Mouse (Mus musculus) hindbrain, embryonic 11.5 days (tissue): Measurements from ENCODE around the gene Dock4. TPM values are rescaled to one million over a fixed set of nuclear protein-coding genes. Genes with fewer than 3 reads are reported as not detected.

Experiments used
- ATAC-seq: fragments of 200-750 bp; cut with Nextera tagmentation; 2 replicates; pipeline ENCODE4 v1.8.0; 2017; ENCODE audit warnings: mild to moderate bottlenecking, moderate TSS enrichment, moderate library complexity; ENCODE audit not compliant: low FRiP score
- DNase-seq: peaks from one replicate; pipeline ENCODE4 v3.0.0-alpha.2; 2015; ENCODE audit warnings: low spot score
- H3K27ac ChIP-seq: fragments of 300-500 bp; sonication (generic); 2 replicates; pipeline ENCODE4 v1.5.1; 2014; ENCODE audit warnings: mild to moderate bottlenecking, low read depth, low read length
- H3K27me3 ChIP-seq: fragments of 300-500 bp; sonication (generic); 2 replicates; pipeline ENCODE4 v1.6.1; 2014; ENCODE audit warnings: mild to moderate bottlenecking, low read length, moderate library complexity, mixed read lengths; ENCODE audit not compliant: control insufficient read depth, insufficient read depth
- H3K36me3 ChIP-seq: fragments of 300-500 bp; sonication (generic); 2 replicates; pipeline ENCODE4 v1.6.1; 2014; ENCODE audit warnings: mild to moderate bottlenecking, low read length, moderate library complexity, mixed read lengths; ENCODE audit not compliant: control insufficient read depth, insufficient read depth
- H3K4me1 ChIP-seq: fragments of 300-500 bp; sonication (generic); replicated peaks from 2 replicates; pipeline ENCODE4 v1.6.1; 2014; ENCODE audit warnings: low read length, mixed read lengths; ENCODE audit not compliant: control insufficient read depth, insufficient read depth
- H3K4me2 ChIP-seq: fragments of 300-500 bp; sonication (generic); replicated peaks from 2 replicates; pipeline ENCODE4 v1.6.1; 2014; ENCODE audit warnings: mild to moderate bottlenecking, low read depth, low read length
- H3K4me3 ChIP-seq: fragments of 300-500 bp; sonication (generic); 2 replicates; pipeline ENCODE4 v1.5.1; 2014; ENCODE audit warnings: low read depth, low read length
- H3K9ac ChIP-seq: fragments of 300-500 bp; sonication (generic); 2 replicates; pipeline ENCODE4 v1.6.1; 2014; ENCODE audit warnings: low read depth, low read length
- H3K9me3 ChIP-seq: fragments of 300-500 bp; sonication (generic); 2 replicates; pipeline ENCODE4 v1.6.1; 2016; ENCODE audit warnings: low read length; ENCODE audit not compliant: control insufficient read depth
- WGBS: fragments of 180-500 bp; shearing (Covaris S2); extraction: QIAGEN DNeasy Blood & Tissue Kit; methylation state at CpG from one replicate; pipeline ENCODE4 v1.1.7; 2014; 5-methylcytosine and 5-hydroxymethylcytosine counted together
- polyA plus RNA-seq: library from polyadenylated mRNA; unstranded; fragments of >200 nt; fragmentation: Nextera tagmentation; extraction: Ambion mirVana; gene quantifications from 2 replicates; pipeline ENCODE4 v1.2.1, GENCODE M21; 2014

The Dock4 gene
- polyA plus RNA-seq, 1 experiment from 2014 or later: 29.4 TPM

- Histone ChIP-seq H3K9ac (no peak overlapping the region), H3K9me3 (no peaks in the 10 kb centered on the region), H3K4me3 (no peak overlapping the region), H3K27me3 (no peaks in the 10 kb centered on the region), H3K36me3 (no peaks in the 10 kb centered on the region), H3K27ac (no peak overlapping the region), H3K4me1 (no peaks in the 10 kb centered on the region), H3K4me2 (no peak overlapping the region)
- DNase-seq (no peak), ATAC-seq (no peak)
- WGBS: 70% methylated on average over 11 of the region's 11 CpGs
These were observed 26.1 kb downstream of the Dock4 start for GRCm38 (mm10) chr12:40471649-40472399.

- Histone ChIP-seq H3K4me1 (no peaks in the 10 kb centered on the region), H3K4me2 (no peak overlapping the region), H3K9me3 (no peaks in the 10 kb centered on the region), H3K4me3 (no peak overlapping the region), H3K27me3 (no peaks in the 10 kb centered on the region), H3K9ac (no peak overlapping the region), H3K27ac (no peak overlapping the region), H3K36me3 (no peaks in the 10 kb centered on the region)
- 54% methylated on average over 2 of the region's 2 CpGs for WGBS
- ATAC-seq: no peak
- no peak for DNase-seq
These were observed 28.0 kb downstream of the Dock4 start for GRCm38 (mm10) chr12:40473709-40474108.

GRCm38 (mm10) chr12:40477621-40478452 is 32.1 kb downstream of the Dock4 start:
- peak; percentile 62; the same call in 1 of the 2 replicates for ATAC-seq
- H3K9ac ChIP-seq: no peak overlapping the region
- WGBS: 42% methylated on average over 8 of the region's 8 CpGs
- DNase-seq: no peak
- H3K27me3 ChIP-seq: no peaks in the 10 kb centered on the region
- 0 out of 2 replicates have a peak overlapping the region, but pooled peaks have one; percentile 20 for H3K27ac ChIP-seq
- no peaks in the 10 kb centered on the region for H3K9me3 ChIP-seq
- H3K36me3 ChIP-seq: no peaks in the 10 kb centered on the region
- H3K4me3 ChIP-seq: no peak overlapping the region
- no peak overlapping the region for H3K4me2 ChIP-seq
- no peaks in the 10 kb centered on the region for H3K4me1 ChIP-seq

- 27% methylated on average over 3 of the region's 3 CpGs for WGBS
These were observed 38.5 kb downstream of the Dock4 start for GRCm38 (mm10) chr12:40484224-40484623.

GRCm38 (mm10) chr12:40485210-40485609 is 39.5 kb downstream of the Dock4 start:
- Histone ChIP-seq H3K9ac (no peak overlapping the region), H3K27me3 (no peaks in the 10 kb centered on the region), H3K36me3 (no peaks in the 10 kb centered on the region), H3K4me3 (no peak overlapping the region), H3K4me2 (no peak overlapping the region), H3K4me1 (no peaks in the 10 kb centered on the region), H3K9me3 (no peaks in the 10 kb centered on the region), H3K27ac (no peak overlapping the region)
- no peak for ATAC-seq
- 100% methylated on average over 1 of the region's 1 CpGs for WGBS
- no peak for DNase-seq

More at GRCm38 (mm10) chr12:40484224-40484623, 38.5 kb downstream of the Dock4 start:
- H3K9me3 ChIP-seq: no peaks in the 10 kb centered on the region
- H3K36me3 ChIP-seq: no peaks in the 10 kb centered on the region
- no peak overlapping the region for H3K27ac ChIP-seq
- H3K9ac ChIP-seq: no peak overlapping the region
- DNase-seq: no peak
- ATAC-seq: no peak
- H3K4me1 ChIP-seq: no peaks in the 10 kb centered on the region
- H3K27me3 ChIP-seq: no peaks in the 10 kb centered on the region
- H3K4me3 ChIP-seq: no peak overlapping the region
- H3K4me2 ChIP-seq: no peak overlapping the region

GRCm38 (mm10) chr12:40486047-40486837 is 40.5 kb downstream of the Dock4 start:
- H3K4me1 ChIP-seq: no peaks in the 10 kb centered on the region
- no peak for DNase-seq
- H3K36me3 ChIP-seq: no peaks in the 10 kb centered on the region
- WGBS: 57% methylated on average over 12 of the region's 12 CpGs
- no peaks in the 10 kb centered on the region for H3K9me3 ChIP-seq
- no peaks in the 10 kb centered on the region for H3K27me3 ChIP-seq
- no peak overlapping the region for H3K4me3 ChIP-seq
- no peak for ATAC-seq
- no peak overlapping the region for H3K27ac ChIP-seq
- H3K9ac ChIP-seq: no peak overlapping the region
- no peak overlapping the region for H3K4me2 ChIP-seq

GRCm38 (mm10) chr12:40496387-40496786 is 50.6 kb downstream of the Dock4 start:
- 74% methylated on average over 11 of the region's 11 CpGs for WGBS
- Histone ChIP-seq H3K9me3 (no peaks in the 10 kb centered on the region), H3K27me3 (no peaks in the 10 kb centered on the region), H3K4me3 (no peak overlapping the region), H3K27ac (no peak overlapping the region), H3K4me2 (no peak overlapping the region), H3K36me3 (no peaks in the 10 kb centered on the region), H3K4me1 (no peaks in the 10 kb centered on the region), H3K9ac (no peak overlapping the region)
- DNase-seq (no peak), ATAC-seq (no peak)

- no peak overlapping the region for H3K9ac ChIP-seq
- H3K4me3 ChIP-seq: no peak overlapping the region
- no peak for DNase-seq
- no peaks in the 10 kb centered on the region for H3K9me3 ChIP-seq
- H3K27ac ChIP-seq: no peak overlapping the region
- no peak overlapping the region for H3K4me2 ChIP-seq
- H3K27me3 ChIP-seq: no peaks in the 10 kb centered on the region
- no peaks in the 10 kb centered on the region for H3K4me1 ChIP-seq
- no peaks in the 10 kb centered on the region for H3K36me3 ChIP-seq
- 70% methylated on average over 5 of the region's 5 CpGs for WGBS
- ATAC-seq: no peak
These were observed 52.1 kb downstream of the Dock4 start for GRCm38 (mm10) chr12:40497806-40498205.
